Mouse (Mus musculus) kidney, adult 8-10 months (tissue): Measurements from ENCODE around the gene Eno4.

Experiments used
- DNase-seq, 2 experiments: peaks; one replicate each; pipeline ENCODE4 v3.0.0; 2022

The Eno4 gene

GRCm38 (mm10) chr19:58975216-58975863 is 32.1 kb downstream of the Eno4 start:
- no peak for DNase-seq

- DNase-seq = no peak
These were observed 35.4 kb downstream of the Eno4 start for GRCm38 (mm10) chr19:58978401-58979171.

- no peak for DNase-seq
These were observed 36.3 kb downstream of the Eno4 start for GRCm38 (mm10) chr19:58979436-58980055.

- DNase-seq = no peak
These were observed 36.8 kb downstream of the Eno4 start for GRCm38 (mm10) chr19:58980056-58980440.

- DNase-seq = no peak
These were observed 38.3 kb downstream of the Eno4 start for GRCm38 (mm10) chr19:58981571-58981970.

DNA sequence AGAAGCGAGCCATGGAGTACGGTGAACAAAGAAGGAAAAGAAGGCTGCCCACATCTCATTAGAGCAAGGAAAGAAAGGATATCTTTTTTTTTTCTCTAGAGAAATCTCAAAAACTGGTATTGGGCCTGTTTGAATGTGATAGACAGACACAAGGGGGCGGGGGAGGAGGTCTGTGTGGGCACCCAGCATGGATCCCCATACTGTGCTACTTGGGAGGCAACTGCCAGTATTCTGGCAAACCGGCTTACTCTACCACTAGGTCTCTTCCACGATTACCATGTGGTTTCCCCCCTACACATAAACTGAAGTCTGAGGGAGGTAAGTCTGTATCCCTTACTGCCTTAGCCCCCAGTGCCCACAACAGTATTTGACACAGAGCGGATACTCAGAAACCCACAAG is 59.6 kb downstream of the Eno4 start:
- DNase-seq = no peak

DNA sequence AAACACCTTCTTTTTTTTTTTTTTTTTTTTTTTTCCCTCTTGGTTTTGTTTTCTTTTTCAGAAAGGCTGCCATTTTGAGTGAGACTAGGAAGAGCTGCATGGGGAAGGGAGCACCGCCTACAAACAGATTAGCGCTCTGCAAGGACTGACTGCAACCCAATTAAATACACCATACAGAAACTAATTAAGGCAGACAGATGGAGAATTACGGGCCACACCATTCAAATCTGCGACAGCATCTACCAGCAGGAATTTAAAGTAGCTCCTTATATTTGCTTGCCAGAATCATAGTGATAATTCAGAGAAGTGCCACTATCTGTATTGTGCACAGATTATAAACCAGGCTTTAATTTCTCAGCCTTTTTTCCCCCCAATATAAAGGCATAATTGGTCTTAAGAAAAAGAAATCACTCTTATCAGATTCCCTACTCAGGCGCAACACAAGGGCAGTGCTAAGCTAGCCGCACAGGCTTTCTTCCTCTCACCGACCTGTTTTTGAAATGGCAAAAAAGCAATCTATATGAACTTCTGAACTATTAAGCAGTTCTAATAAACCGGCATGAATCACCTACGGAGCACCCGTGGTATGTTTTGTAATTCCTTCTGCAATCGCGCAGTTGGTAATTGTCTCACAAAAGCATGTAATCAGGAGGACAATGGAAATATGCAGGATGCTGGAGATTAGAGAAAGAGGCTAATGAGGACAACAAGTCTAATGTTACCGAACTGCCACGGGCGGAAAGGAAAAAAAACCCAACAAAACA is 63.5 kb downstream of the Eno4 start:
- DNase-seq = no peak

DNA sequence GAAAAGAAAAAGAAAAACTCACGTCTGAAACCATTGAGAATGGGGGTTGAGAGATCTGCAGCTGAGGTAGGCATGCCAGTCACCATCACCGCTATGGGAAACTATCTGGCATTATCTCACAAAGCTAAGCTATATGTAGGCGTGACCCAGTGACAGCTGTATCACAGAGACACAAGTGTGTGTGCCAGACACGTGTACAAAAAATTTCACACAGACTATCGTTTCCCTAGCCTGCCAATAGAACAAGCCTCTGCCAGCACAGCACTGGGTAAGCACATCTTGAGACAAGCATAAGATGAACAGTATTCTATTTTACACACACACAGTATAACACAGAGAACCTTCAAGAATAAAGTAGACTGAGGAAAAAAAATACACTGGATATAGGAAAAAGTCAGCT is 67.6 kb downstream of the Eno4 start:
- DNase-seq = no peak
